Mouse (Mus musculus): ENCODE measurements around the gene Kdf1. TPM values are rescaled to one million over a fixed set of nuclear protein-coding genes. Genes with fewer than 3 reads are reported as not detected.

The Kdf1 gene
- polyA plus RNA-seq, 1 experiment from 2014 or later = 0.41 TPM

GRCm38 (mm10) chr4:133486673-133487357 lies 31.9 kb upstream of the Kdf1 start:
- 93% methylated on average over 26 of the region's 26 CpGs for WGBS
- Histone ChIP-seq H3K9ac (replicated peaks) (no peak overlapping the region), H3K36me3 (no peaks in the 10 kb centered on the region), H3K4me2 (replicated peaks) (no peak overlapping the region), H3K27ac (replicated peaks) (no peak overlapping the region), H3K9me3 (no peaks in the 10 kb centered on the region), H3K27me3 (peaks cover 17% of the 10 kb centered on the region), H3K4me1 (peaks cover 6% of the 10 kb centered on the region; the same call in 1 of the 2 replicates), H3K4me3 (no peak overlapping the region)
- ATAC-seq (replicated peaks) = no peak

- Histone ChIP-seq H3K9me3 (no peaks in the 10 kb centered on the region), H3K9ac (replicated peaks) (no peak overlapping the region), H3K4me2 (replicated peaks) (no peak overlapping the region), H3K36me3 (no peaks in the 10 kb centered on the region), H3K27me3 (peaks cover 10% of the 10 kb centered on the region; the same call in 1 of the 2 replicates), H3K4me1 (peaks cover 6% of the 10 kb centered on the region; the same call in 1 of the 2 replicates), H3K27ac (replicated peaks) (no peak overlapping the region), H3K4me3 (no peak overlapping the region)
- WGBS = 88% methylated on average over 20 of the region's 20 CpGs
- ATAC-seq (replicated peaks) = no peak
Measured at GRCm38 (mm10) chr4:133488619-133489392, 30.0 kb upstream of the Kdf1 start.

DNA sequence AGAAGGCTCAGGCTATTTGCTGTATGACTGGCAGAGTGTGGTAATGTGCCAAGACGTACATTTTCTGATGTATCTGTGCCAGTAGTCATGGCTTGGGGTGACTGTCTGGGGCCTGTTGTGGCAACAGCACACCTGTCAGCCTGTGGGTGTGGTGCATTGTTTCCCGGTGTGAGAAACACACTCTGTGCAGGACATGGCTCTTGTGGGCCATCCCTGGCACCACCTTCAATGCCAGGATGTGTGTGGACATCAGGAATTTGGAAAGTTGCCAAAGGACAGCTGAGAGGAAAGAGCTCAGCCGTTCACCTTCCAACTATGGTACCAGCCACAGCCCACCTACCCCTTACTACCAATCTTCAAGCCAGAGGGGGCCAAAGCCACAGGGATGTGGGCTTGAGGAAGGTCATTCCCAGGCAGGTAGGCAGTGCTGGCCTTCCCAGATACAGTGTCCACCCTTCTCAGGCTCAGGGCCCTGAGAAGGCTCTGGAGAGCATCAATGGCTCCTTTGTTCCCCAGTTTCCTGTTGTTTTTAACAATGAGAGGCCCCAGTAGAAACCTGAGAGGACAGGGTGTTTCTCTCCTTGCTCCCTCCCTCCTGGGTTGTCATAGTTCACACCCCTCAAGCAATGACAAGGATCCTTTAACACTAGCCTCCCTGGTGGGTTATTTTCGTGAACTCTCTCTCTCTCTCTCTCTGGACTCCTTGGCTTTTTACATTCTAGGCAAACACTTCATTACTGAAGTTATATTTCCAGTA lies 29.1 kb upstream of the Kdf1 start:
- no peak overlapping the region for H3K27ac ChIP-seq (replicated peaks)
- no peak overlapping the region for H3K4me3 ChIP-seq
- no peaks in the 10 kb centered on the region for H3K36me3 ChIP-seq
- H3K27me3 ChIP-seq = peaks cover 3% of the 10 kb centered on the region; the same call in 1 of the 2 replicates
- H3K4me2 ChIP-seq (replicated peaks) = no peak overlapping the region
- ATAC-seq (replicated peaks) = no peak
- no peak overlapping the region for H3K9ac ChIP-seq (replicated peaks)
- no peaks in the 10 kb centered on the region for H3K9me3 ChIP-seq
- peaks cover 6% of the 10 kb centered on the region for H3K4me1 ChIP-seq
- 55% methylated on average over 4 of the region's 4 CpGs for WGBS

GRCm38 (mm10) chr4:133491800-133492199 lies 27.0 kb upstream of the Kdf1 start:
- Histone ChIP-seq H3K4me2 (replicated peaks) (no peak overlapping the region), H3K9me3 (no peaks in the 10 kb centered on the region), H3K4me1 (peaks cover 14% of the 10 kb centered on the region), H3K27me3 (peaks cover 23% of the 10 kb centered on the region), H3K9ac (replicated peaks) (no peak overlapping the region), H3K36me3 (no peaks in the 10 kb centered on the region), H3K4me3 (no peak overlapping the region), H3K27ac (replicated peaks) (no peak overlapping the region)
- WGBS = 50% methylated on average over 10 of the region's 10 CpGs
- ATAC-seq (replicated peaks) = no peak

- H3K9ac ChIP-seq (replicated peaks) = no peak overlapping the region
- H3K27me3 ChIP-seq = peaks cover 36% of the 10 kb centered on the region
- no peak overlapping the region for H3K27ac ChIP-seq (replicated peaks)
- peaks cover 32% of the 10 kb centered on the region for H3K4me1 ChIP-seq
- 20% methylated on average over 10 of the region's 12 CpGs for WGBS
- H3K36me3 ChIP-seq = no peaks in the 10 kb centered on the region
- no peak for ATAC-seq (replicated peaks)
- H3K4me3 ChIP-seq = peak overlapping the region; percentile 32
- no peaks in the 10 kb centered on the region for H3K9me3 ChIP-seq
- H3K4me2 ChIP-seq (replicated peaks) = peak overlapping the region; percentile 43
Measured at GRCm38 (mm10) chr4:133493895-133494294, 24.9 kb upstream of the Kdf1 start.

DNA sequence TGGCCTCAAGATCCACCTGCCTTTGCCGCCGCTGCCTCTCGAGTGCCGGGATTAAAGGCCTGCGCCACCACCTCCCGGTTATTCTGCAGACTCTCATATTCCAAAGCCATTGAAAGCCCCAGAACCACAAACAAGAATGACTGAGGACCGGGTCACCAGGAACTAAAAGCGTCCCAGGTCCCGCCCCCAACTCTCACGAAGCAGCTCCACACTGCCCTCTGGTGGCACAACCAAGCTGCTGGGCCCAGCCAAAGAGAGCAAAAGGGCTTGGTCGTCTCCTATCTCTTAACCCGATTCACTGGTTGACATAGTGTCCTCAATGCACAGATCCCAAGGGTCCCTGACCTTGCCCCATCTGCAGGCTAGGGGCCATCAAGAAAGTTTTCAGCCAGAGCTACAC lies 24.3 kb upstream of the Kdf1 start:
- Histone ChIP-seq H3K4me2 (replicated peaks) (peak overlapping the region; percentile 43), H3K9me3 (no peaks in the 10 kb centered on the region), H3K4me3 (peak overlapping the region; percentile 32), H3K4me1 (peaks cover 33% of the 10 kb centered on the region), H3K27me3 (peaks cover 42% of the 10 kb centered on the region), H3K36me3 (no peaks in the 10 kb centered on the region), H3K9ac (replicated peaks) (no peak overlapping the region), H3K27ac (replicated peaks) (no peak overlapping the region)
- WGBS = 0% methylated on average over 12 of the region's 12 CpGs
- ATAC-seq (replicated peaks) = peak; percentile 15; the same call in 1 of the 2 replicates

DNA sequence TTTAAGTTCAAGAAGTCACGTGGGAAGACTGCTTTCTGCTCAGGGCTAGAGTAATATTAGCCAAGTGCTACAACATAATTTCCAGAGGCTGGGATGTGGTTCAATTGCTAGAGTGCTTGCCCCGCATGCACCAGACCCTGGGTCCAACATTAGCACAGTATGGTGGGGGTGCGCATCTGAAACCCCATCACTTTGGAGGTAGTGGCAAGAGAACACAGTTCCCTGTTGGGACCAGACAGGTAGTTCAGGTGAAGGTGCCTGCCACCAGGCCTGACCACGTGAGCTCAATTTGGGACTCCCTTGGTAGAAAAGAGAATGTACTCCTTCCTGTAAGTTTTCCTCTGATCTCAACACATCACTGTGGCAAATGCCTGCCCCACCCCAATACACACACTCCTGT lies 23.9 kb upstream of the Kdf1 start:
- H3K27ac ChIP-seq (replicated peaks) = no peak overlapping the region
- H3K9me3 ChIP-seq = no peaks in the 10 kb centered on the region
- peaks cover 33% of the 10 kb centered on the region for H3K4me1 ChIP-seq
- ATAC-seq (replicated peaks) = no peak
- no peak overlapping the region for H3K9ac ChIP-seq (replicated peaks)
- WGBS = 69% methylated on average over 4 of the region's 4 CpGs
- no peaks in the 10 kb centered on the region for H3K36me3 ChIP-seq
- H3K27me3 ChIP-seq = peaks cover 46% of the 10 kb centered on the region
- H3K4me3 ChIP-seq = no peak overlapping the region
- H3K4me2 ChIP-seq (replicated peaks) = no peak overlapping the region

DNA sequence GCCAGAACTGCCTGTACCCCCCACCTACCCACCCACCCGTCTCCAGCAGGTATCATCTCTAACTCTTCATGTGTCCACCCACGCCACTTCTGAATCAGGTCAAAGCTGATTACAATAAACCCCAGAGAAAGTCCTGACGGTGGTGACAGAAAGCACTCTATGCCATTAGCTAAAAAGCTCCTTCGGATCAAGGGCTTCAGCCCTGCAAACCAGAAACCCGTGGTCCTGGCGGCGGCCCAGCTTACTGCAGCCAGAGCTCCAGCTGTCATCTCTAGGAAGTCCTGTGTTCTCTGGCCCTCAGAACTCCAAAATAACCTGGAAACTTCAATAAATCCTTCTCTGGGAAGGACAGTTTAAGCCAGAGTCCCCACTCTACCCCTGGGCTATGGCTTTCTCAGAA lies 23.1 kb upstream of the Kdf1 start:
- Histone ChIP-seq H3K4me2 (replicated peaks) (peak overlapping the region; percentile 9; the same call in 1 of the 2 replicates), H3K4me3 (no peak overlapping the region), H3K9me3 (no peaks in the 10 kb centered on the region), H3K4me1 (peaks cover 33% of the 10 kb centered on the region), H3K36me3 (no peaks in the 10 kb centered on the region), H3K9ac (replicated peaks) (no peak overlapping the region), H3K27me3 (peaks cover 52% of the 10 kb centered on the region), H3K27ac (replicated peaks) (no peak overlapping the region)
- ATAC-seq (replicated peaks) = no peak
- WGBS = 24% methylated on average over 7 of the region's 7 CpGs

GRCm38 (mm10) chr4:133496738-133497445 lies 21.9 kb upstream of the Kdf1 start:
- H3K9me3 ChIP-seq = no peaks in the 10 kb centered on the region
- no peak overlapping the region for H3K9ac ChIP-seq (replicated peaks)
- H3K36me3 ChIP-seq = no peaks in the 10 kb centered on the region
- H3K4me3 ChIP-seq = peak overlapping the region; percentile 77
- H3K27ac ChIP-seq (replicated peaks) = no peak overlapping the region
- H3K4me2 ChIP-seq (replicated peaks) = peak overlapping the region; percentile 99
- peaks cover 33% of the 10 kb centered on the region for H3K4me1 ChIP-seq
- WGBS = 21% methylated on average over 6 of the region's 6 CpGs
- peaks cover 56% of the 10 kb centered on the region for H3K27me3 ChIP-seq
- ATAC-seq (replicated peaks) = no peak

DNA sequence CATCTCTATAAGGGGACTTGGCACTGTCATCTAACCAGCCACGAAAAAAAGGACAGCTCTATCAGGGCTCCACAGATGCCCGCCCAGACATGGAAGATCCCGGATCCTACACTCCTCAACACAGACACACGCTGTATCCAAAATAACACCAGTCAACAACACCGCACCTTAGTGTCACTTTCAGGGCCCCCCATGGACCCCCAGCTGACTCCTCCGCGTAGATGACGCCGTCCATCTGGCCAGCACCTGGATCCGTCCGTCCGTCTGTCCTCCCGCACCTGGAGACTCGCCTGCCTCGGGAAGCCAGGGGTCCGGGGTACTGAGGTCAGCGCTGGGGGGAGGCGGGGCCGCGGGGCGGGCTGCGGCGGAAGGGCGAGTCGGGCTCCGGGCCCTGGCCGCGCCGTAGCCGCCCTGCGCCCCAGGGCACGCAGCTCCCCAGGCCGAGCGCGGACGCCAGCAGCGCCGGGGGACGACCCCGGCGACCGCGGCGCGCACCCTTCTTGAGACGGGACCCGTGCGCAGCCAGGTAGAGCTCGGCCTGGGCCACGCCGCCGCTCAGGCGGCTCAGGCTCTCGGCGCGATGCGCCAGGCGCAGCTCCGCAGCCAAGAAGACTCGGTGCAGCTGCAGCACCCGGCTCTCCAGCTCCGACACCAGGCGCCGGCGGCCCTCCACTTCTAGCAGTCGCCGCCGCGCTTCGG lies 21.2 kb upstream of the Kdf1 start:
- Histone ChIP-seq H3K4me3 (peak overlapping the region; percentile 77), H3K9ac (replicated peaks) (peak overlapping the region; percentile 71), H3K9me3 (no peaks in the 10 kb centered on the region), H3K27me3 (peaks cover 56% of the 10 kb centered on the region), H3K4me2 (replicated peaks) (peak overlapping the region; percentile 99), H3K4me1 (peaks cover 33% of the 10 kb centered on the region), H3K36me3 (no peaks in the 10 kb centered on the region), H3K27ac (replicated peaks) (0 out of 2 replicates have a peak overlapping the region, but pooled peaks have one; percentile 21)
- ATAC-seq (replicated peaks) = peak; percentile 67
- under 1% methylated on average over 68 of the region's 70 CpGs for WGBS

DNA sequence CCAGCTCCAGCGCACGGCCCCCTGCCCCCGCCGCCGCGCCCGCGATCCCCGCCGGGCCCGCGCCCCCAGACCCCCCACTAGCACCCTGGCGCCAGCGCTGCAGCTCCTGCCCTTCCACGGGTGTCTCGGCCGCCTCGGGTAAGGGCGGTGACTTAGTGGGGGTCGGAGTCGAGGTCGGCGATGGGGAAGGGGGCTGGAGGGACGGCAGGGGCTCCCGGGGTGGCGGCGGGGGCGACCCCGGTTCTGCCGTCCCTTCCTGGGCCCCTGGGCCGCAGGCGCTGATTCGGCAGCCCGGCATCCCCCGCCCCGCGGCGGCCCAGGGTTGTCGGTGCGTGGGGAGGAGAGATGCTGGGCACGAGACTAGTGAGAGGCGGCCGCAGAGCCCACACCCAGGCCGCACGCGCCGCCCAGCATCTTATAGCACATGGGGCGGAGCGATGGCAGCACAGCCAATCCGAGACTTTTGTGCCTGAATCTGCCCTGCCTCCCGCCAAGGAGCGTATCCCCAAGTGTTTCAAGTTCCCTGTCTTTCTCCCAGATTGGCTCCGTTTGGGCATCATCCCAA lies 20.5 kb upstream of the Kdf1 start, which contains the start of gene Trnp1:
Trnp1 (minus strand) TSS at position 391 of the 565 bp plus-strand sequence.
- peaks cover 56% of the 10 kb centered on the region for H3K27me3 ChIP-seq
- peak within 1 kb of the TSS; percentile 77 for H3K4me3 ChIP-seq
- under 1% methylated on average over 49 of the region's 53 CpGs for WGBS
- ATAC-seq (replicated peaks) = peak; percentile 89
- no peaks in the 10 kb centered on the region for H3K36me3 ChIP-seq
- H3K4me1 ChIP-seq = peaks cover 33% of the 10 kb centered on the region
- H3K4me2 ChIP-seq (replicated peaks) = peak within 1 kb of the TSS; percentile 99
- H3K9ac ChIP-seq (replicated peaks) = peak within 1 kb of the TSS; percentile 71
- no peaks in the 10 kb centered on the region for H3K9me3 ChIP-seq
- 0 out of 2 replicates have a peak within 1 kb of the TSS, but pooled peaks have one; percentile 21 for H3K27ac ChIP-seq (replicated peaks)
